Mouse (Mus musculus) A20 (cell line): ENCODE measurements around the gene Tchp.

Experiments used
- DNase-seq: peaks from one replicate; pipeline ENCODE4 v3.0.0-alpha.2; 2011; ENCODE audit warnings: low read depth, low spot score

The Tchp gene

GRCm38 (mm10) chr5:114738707-114739241 lies 31.2 kb downstream of the Tchp start:
- DNase-seq = no peak

- no peak for DNase-seq
Observed at GRCm38 (mm10) chr5:114740595-114740994, 33.0 kb downstream of the Tchp start.

- DNase-seq = no peak
Observed at GRCm38 (mm10) chr5:114742572-114742971, 35.0 kb downstream of the Tchp start.

GRCm38 (mm10) chr5:114742998-114743696 lies 35.6 kb downstream of the Tchp start:
- DNase-seq = no peak

- no peak for DNase-seq
Observed at GRCm38 (mm10) chr5:114743697-114744090, 36.1 kb downstream of the Tchp start.

GRCm38 (mm10) chr5:114745581-114745980 lies 38.0 kb downstream of the Tchp start:
- no peak for DNase-seq

GRCm38 (mm10) chr5:114746886-114747285 lies 39.3 kb downstream of the Tchp start:
- peak; percentile 64 for DNase-seq

- DNase-seq = peak; percentile 65
Observed at GRCm38 (mm10) chr5:114747521-114747920, 40.0 kb downstream of the Tchp start.

- no peak for DNase-seq
Observed at GRCm38 (mm10) chr5:114750325-114750724, 42.8 kb downstream of the Tchp start.

GRCm38 (mm10) chr5:114752397-114752796 lies 44.8 kb downstream of the Tchp start:
- no peak for DNase-seq

- DNase-seq = no peak
Observed at GRCm38 (mm10) chr5:114753384-114753783, 45.8 kb downstream of the Tchp start.

GRCm38 (mm10) chr5:114759536-114760090 lies 52.1 kb downstream of the Tchp start:
- DNase-seq = no peak

- no peak for DNase-seq
Observed at GRCm38 (mm10) chr5:114761980-114762379, 54.4 kb downstream of the Tchp start.

GRCm38 (mm10) chr5:114764812-114765735 lies 57.5 kb downstream of the Tchp start:
- DNase-seq = peak; percentile 38

- no peak for DNase-seq
Observed at GRCm38 (mm10) chr5:114766686-114767085, 59.1 kb downstream of the Tchp start.

GRCm38 (mm10) chr5:114767185-114767584 lies 59.6 kb downstream of the Tchp start:
- DNase-seq = no peak

- DNase-seq = no peak
Observed at GRCm38 (mm10) chr5:114769786-114770185, 62.2 kb downstream of the Tchp start.

GRCm38 (mm10) chr5:114771796-114772195 lies 64.2 kb downstream of the Tchp start:
- peak; percentile 72 for DNase-seq
